Mouse (Mus musculus) gastrocnemius, postnatal 14 days (tissue): Measurements from ENCODE around the gene Ttyh2. TPM values are rescaled to one million over a fixed set of nuclear protein-coding genes. Genes with fewer than 3 reads are reported as not detected.

Source experiments
- DNase-seq: peaks from one replicate; pipeline ENCODE4 v3.0.0; 2021; ENCODE audit warnings: mixed read lengths
- intact Hi-C: fragments of 180-260 bp; cut with DNase I; formaldehyde crosslinking; loops from one replicate; pipeline ENCODE4 v1.15.1; 2025; ENCODE audit warnings: low total_unique reads
- total RNA-seq, 2 experiments: library from RNA; stranded (reverse); gene quantifications; 2 replicates each; pipeline ENCODE4 v1.2.3; 2021

The Ttyh2 gene
- total RNA-seq, 2 experiments from 2014 or later: 32.9 to 48.2 TPM

DNA sequence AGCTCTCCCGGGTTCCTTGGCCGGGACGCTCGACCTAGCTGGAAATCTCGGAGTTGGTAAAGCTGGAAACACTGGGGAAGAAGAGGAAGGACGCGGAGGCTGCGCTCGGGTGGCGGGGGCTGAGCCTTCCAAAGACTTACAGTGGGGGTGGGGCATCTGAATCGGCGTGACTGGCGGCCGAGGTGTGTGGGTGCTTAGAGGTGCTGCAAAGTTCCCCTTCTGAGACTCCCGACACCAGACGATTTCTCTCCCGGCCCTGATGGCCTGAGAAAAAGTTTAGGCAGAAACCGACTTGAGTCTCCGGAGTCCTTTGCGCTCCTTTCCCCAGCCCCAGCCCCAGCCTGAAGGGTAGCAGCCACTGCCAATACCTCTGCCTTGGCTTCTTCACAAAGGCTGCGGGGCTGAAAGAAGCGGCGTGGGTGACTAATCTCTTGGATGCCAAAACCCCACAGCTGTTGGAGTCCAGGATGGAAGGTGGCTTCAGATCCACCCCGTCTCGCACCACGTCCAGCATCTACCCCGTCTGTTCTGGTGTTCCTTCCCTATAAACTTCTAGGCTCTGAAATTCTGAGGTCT is 683 bp downstream of the Ttyh2 start:
- DNase-seq: peak; percentile 67
- intact Hi-C loops: loop anchor here (10.0 kb wide), 1 partner anchor 49 kb away; the partner anchor contains the start of gene Dnaic2

DNA sequence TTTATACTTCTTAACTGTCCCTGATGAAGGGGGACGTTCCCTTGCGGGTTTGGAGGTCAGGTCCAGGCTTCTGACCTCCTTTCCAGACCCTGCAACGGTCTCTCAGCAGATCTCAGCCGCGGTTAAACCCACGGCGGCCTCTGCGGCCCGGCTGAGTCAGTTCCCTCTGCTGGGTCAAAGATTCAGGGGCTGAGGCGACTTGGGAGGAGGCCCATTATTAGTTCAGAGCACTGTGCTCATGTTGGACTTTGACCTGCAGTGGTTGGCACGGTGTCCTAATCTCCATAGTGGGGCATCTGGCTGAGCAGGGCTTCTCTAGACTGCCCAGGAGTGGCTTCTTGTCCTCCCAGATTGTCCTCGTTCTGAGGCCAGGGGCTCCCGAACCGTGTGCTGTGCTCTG is 1.2 kb downstream of the Ttyh2 start:
- DNase-seq: peak; percentile 48
- intact Hi-C loops: loop anchor here (10.0 kb wide), 1 partner anchor 48 kb away; the partner anchor contains the start of gene Dnaic2

DNA sequence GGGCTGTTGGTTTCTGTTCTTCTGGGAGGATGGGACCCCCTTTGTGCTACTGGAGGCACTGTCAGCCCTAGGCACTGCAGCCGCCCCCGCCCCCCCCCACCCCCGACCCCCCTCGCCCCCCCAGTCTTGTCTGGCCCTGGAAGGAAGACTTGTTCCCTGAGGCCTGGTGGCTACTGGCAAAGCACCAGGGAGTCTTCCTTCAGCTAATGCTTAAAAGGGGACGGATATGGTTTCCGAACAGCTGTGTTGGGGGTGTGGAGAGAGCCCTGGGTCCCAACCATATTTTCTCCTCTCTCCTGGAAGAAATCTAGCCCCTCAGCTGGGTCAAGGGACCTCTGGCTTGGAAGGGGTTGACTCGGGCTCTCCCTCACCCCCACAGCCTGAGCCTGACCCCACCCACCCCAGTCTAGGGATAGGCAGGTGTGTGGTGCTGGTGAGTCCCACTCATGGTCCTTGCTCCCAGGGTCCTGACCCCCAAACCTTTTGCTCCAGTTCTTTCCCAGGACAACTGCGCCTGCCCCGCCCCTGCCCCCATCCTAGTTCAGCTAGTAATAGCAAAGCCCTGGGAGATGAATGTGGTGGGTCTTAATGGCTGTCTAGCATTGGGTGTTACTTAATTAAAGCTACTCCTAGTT is 1.8 kb downstream of the Ttyh2 start:
- intact Hi-C loops: loop anchor here (10.0 kb wide), 1 partner anchor 48 kb away; the partner anchor contains the start of gene Dnaic2
- DNase-seq: peak; percentile 72

DNA sequence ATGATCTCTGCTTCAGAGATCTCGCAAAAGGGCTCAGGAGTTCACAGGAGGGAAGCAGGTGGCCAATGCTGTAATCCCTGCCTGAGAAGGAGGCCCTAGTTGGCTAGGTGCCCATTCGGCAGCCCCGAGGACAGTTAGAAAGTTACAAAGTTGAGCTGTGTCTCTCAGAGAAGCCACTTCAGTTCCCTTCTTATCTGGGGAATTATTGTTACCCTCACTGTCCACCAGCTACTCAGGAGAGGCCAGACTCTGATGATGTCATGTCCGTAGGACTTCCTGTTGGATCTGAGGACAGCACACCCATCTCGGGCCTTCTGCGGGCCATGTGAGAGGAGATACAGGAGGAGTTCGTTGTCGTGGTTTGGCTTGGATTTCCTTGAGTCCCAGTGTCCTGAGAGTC is 4.4 kb downstream of the Ttyh2 start:
- intact Hi-C loops: loop anchor here (10.0 kb wide), 1 partner anchor 45 kb away; the partner anchor contains the start of gene Dnaic2
- DNase-seq: no peak

DNA sequence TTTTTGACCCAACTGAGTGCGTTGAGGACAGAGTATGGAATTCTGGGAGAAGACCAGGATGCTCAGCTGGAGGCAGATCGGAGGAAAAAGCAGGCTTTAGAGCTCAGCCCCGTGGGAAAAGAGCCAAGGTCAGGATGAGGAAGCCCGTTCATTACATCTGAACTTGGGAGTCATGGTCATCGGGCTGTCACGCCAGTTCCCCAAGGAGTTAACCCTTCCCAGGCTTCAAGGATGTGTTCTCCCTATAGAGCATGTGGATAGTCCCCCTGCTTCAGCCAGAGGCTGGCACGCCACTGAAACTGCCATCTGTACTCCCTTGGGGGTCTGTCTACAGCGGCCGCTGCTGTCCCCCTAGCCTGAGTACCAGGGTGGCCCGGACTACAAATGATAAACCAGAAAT is 5.1 kb downstream of the Ttyh2 start:
- intact Hi-C loops: no loop called here
- DNase-seq: no peak

DNA sequence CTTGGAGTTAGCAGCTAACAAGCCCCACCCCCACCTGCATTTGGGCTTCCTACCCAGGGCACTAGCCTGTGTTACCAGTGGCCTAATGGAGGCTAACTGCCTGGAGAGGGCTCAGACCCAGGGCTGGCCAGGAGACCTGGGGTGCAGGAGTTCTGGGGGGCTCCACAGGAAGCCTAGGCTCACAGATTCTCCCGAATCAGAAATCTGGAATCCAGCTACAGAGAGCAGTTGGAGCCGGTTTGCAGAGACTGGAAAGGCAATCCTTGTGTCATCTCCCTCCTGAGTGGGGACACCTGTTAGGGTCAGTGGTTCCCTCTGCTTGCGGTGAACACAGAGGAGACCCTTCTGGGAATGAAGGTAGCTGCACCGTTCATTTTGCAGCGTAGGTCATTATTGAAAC is 5.8 kb downstream of the Ttyh2 start:
- intact Hi-C loops: no loop called here
- DNase-seq: no peak

DNA sequence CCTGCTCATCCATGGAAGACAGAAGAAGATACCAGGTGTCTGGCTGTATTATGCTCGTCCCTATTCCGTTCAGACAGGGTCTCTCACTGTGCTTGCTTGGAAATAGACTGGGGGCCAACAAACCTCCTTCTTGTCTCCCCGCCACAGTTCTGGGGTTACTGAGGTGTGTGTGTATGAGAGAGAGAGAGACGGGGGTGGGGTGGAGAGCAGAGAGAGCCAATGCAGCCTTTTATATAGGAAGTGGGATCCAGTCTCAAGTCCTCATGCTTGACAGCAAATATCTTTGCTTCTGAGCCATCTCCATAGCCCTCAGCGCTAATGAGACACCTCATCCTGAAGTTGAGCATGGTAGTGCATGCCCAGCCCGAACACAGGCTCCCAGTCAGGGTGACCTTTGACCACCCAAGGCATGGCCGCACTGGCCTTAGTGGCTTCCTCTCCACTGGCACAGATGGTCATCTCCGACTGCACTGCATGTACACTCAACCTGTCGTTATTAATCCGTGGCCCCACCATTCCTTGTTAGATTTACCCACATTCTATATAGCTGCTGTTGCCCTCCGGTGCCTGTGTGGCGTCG is 7.2 kb downstream of the Ttyh2 start:
- no peak for DNase-seq
- intact Hi-C loops: no loop called here

DNA sequence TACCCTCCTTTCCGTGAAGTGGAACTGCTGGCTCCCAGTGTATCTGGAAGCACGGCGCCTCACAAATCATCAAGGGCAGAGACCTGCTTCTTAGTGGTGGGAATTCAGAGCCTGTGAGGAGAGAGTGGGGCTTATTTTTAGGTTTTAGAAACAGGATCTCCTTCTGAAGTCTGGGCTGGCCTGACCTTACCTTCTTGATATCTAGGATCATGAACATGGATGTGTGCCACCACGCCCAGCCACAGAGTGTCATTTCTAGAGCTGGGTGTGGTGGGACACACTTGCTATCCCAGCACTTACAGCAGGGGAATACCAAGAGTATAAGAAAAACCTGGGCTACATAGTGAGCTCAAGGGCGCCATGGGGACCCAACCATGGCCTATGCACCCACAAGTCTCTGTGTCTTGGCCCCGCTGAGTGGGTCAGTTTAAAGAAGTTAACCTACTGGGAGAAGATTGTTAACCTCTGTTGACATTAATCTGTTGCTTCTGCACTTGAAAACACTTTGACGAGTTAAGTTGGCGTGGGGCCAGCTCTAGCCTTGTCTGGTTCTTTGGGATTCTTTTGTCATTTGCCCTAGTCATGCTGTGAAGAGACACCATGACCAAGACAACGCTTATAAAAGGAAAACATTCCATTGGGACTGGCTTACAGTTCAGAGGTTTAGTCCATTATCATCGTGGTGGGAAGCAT is 7.9 kb downstream of the Ttyh2 start:
- no peak for DNase-seq
- intact Hi-C loops: no loop called here

DNA sequence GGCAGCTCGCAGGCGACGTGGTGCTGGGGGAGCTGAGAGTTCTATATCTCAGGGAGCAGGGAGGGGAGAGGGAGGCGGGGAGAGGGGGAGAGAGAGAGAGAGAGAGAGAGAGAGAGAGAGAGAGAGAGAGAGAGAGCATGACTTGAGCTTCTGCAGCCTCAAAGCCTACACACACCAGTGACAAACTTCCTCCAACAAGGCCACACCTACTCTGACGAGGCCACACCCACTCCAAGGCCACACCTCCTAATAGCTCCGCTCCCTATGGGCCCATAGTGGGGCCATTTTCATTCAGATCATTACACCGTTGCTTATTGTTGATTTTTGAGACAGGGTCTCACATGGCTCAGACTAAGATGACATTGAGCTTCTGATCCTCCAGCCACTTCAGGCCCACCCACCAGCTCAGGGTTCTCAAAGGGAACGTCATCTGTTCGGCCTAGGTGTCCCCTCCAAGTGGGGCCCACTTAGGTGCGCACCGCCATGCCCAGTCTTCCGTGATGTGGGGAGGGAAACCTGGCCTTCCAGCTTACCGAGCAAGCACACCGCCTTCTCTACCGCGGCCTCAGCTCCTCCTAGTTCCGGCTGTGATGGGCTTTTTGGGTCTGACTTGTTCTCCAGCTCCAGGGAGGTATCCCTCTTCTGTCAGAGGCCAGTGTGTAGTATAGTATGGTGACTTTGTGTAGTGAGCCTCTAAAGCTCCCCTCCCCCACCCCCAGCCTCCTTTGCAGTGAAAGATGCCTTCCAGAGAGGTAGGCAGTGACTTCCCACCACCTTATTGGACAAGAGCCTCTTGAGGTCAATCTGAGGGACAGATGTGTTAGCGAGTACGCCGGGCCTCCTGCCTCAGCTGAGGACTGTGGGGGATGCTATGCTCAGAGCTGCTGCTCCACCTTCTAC is 8.7 kb downstream of the Ttyh2 start:
- DNase-seq: no peak
- intact Hi-C loops: no loop called here

DNA sequence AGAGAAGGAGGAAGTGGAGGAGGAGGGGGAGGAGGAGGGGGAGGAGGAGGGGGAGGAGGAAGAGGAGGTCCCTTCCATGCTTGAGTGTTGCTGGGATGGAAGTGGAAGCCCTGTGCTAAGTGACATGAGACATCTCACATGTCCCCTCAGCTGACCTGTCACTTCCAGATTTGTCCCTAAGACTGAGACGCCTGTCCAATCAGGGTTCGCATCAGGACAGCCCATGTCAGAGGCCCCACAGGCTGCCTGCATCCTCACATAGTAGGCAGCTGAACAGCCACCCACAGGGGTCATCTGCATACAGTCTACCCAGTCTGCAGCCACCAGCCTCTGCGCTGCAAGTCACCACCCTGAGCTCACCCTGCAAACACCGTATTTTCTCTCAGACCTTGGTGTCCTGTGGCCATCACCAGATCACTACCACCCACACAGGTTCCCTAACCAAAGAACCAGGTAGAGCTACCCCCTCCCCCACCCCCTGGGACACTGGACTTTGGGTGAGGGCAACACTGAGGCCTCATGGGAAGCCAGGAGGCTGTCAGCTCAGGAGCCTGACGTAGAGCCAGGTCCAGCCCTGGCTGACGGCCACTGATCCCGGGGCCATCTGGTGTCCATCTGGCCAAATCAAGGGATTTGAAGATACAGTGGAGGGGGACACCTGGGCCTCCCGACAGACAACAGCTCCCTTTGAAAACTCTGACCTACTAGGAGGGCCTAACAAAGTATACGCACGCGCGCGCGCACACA is 9.6 kb downstream of the Ttyh2 start:
- intact Hi-C loops: no loop called here
- peak; percentile 56 for DNase-seq

DNA sequence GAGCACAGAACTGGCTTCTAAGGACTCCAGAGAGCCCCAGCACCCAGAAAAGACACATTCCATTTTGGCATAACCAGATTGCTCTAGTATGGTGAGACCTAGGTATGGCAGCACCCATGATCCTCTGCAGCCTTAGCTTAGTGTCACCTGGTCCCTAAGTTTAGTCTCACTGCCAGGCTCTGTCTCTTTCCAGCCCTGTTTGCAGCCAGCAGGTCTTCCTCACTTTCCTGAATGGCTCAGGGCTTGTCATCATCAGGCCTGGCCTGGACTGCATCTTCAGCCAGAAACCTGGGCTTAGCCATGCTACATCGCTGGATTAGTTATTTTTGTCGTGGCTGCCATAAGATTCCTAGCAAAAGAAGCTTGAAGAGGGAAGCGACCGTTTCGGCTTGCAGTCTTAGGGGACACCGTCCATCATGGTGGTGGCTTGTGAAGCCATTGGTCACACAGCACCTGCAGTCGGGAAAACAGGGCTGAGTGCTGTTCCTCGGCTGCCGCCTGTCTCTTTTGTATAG is 10.4 kb downstream of the Ttyh2 start:
- intact Hi-C loops: no loop called here
- no peak for DNase-seq

DNA sequence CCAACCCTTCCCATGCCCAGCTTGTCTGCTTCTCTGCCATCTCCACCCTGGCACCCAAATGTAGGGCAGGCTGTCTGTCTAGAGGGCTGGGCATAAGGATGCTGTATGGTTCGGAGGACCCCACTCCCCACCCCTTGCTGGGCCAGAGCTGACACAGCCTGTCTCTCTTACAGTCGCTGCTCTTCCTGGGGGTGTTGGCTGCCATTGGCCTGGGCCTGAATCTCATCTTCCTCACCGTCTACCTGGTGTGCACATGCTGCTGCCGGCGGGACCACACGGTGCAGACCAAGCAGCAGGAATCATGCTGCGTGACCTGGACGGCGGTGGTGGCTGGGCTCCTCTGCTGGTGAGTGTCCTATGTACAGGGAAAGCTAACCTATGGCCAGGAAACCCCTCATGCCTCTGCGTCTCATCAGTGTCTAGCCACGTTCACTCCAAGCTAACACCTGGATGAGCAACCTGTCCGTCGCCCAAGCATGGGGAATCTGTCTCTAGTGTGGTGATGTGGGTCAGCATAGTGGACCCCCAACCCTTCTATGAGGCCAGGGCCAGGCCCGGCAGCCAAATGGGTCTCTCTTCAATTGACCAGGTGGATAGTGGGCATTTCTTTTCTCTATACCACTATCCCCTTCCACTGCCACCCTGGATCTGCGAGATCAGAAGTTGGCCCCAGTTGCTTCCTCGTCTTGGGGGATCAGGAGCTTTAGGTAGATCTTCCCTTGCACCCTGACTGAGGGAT is 11.2 kb downstream of the Ttyh2 start:
- no peak for DNase-seq
- intact Hi-C loops: no loop called here

DNA sequence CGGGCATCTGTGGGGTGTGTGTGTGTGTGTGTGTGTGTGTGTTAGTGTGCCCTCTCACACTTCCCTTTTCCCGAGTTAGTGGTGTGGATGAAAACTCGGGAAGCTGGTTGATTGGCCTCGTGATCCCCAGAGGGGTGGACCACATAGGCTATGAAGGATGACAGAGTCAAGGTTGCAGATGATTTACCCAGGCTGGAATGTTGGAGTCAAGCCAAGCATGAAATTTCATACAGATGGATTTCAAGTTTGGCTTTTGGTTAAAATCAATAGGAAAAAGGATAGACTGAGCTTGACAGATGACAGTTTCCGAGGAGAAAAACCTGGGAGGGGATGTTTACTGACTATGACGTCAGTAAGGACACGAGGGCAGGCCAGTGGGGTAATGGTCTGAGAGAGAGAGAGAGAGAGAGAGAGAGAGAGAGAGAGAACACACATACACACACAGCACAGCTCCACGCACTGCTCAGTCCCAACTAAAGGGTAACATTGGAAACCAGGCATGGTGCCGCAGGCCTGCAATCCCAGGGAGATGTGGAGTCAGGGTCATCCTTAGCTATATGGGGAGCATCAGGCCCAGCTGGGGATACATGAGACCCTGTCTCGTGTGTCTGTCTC is 12.4 kb downstream of the Ttyh2 start:
- no peak for DNase-seq
- intact Hi-C loops: no loop called here

DNA sequence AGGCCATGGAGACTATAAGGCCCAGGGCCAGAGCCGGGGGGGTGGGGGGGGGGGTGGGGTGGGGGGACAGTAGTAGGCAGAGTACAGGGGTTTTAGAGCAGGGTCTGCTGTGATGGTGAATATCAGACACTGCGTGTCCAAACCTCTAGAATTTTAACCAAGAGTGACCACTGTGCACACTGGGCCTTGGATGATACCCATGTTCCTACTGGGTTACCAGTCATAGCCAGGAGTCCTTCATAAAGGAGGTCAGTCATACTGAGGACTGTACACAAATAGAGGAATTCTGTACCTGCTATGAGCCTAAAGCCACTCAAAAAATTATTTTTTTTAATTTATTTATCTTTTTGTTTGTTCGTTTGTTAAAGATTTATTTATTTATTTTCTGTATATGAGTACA is 13.5 kb downstream of the Ttyh2 start:
- intact Hi-C loops: no loop called here

DNA sequence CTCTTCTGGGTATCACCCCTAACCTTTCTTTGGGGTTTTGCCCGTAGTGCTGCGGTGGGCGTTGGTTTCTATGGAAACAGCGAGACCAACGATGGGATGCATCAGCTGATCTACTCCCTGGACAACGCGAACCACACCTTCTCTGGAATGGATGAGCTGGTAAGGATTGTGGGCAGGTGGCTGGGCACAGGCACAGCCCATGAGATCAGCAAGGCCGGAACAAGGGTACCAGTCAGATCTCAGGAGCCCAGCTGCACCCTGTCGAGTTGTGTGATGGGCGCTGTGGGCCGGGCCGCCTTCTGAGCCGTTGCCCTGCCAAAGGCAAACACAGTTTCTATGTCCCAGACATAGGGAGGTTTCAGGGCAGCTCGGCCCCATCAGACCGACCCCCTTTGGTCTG is 15.0 kb downstream of the Ttyh2 start:
- intact Hi-C loops: no loop called here
- DNase-seq: no peak

More for the DNA sequence above, 13.5 kb downstream of the Ttyh2 start:
- no peak for DNase-seq

DNA sequence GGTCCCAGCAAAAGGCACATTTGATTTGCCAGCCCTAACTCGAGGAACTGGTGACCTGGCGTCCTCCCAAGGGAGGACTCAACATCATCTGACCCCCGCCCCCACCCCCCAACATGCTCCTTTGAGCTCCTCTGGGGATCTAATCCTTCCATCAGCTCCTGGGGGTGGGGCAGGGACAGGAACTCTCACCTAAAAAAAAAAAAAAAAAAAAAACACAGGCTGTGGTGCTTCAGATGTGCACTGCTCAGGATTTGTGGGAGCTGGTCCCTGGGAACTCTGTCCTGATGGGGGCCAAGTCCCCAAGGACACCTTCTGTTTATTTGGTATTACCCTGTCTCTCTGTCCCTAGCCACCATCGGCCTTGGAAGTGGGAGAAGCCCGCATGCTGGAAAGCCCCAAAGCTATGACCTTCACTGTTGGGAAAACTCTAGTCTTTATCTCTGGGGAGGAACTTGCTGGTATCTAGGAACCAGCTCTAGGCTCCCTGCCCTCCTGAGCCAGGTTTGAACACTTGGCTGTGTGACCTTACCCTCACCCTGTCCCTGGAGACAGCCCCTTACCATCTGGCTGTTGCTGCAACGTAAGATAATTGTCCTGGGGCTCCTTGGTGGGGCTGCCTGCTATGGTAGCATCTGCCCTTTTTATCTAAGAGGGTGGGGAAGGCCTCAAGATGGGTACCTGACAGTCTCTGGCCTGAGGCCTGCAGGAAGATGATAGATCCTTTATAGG is 16.4 kb downstream of the Ttyh2 start:
- intact Hi-C loops: no loop called here
- DNase-seq: no peak

DNA sequence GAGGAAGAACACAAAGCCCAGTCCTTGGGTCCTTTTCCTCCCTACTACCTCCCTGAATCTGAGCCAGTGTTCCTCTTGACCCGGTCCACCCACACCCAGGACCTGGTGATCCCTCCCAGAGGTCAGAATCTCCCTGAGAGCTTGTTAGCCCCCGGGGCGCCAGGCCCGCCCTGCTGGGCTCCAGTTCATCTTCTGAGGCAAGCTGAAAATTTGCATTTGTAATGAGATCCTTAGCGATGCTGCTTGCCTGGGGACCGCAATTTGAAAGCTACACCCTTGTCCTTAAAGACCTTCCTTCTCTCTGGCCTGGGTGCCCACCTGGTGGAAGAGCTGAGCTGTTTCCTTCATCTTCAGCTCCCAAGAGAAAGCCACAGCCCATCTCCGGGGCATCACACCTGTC is 17.4 kb downstream of the Ttyh2 start:
- intact Hi-C loops: no loop called here
- DNase-seq: no peak
